Mouse (Mus musculus): ENCODE results near the gene Tsnaxip1.

The Tsnaxip1 gene

DNA sequence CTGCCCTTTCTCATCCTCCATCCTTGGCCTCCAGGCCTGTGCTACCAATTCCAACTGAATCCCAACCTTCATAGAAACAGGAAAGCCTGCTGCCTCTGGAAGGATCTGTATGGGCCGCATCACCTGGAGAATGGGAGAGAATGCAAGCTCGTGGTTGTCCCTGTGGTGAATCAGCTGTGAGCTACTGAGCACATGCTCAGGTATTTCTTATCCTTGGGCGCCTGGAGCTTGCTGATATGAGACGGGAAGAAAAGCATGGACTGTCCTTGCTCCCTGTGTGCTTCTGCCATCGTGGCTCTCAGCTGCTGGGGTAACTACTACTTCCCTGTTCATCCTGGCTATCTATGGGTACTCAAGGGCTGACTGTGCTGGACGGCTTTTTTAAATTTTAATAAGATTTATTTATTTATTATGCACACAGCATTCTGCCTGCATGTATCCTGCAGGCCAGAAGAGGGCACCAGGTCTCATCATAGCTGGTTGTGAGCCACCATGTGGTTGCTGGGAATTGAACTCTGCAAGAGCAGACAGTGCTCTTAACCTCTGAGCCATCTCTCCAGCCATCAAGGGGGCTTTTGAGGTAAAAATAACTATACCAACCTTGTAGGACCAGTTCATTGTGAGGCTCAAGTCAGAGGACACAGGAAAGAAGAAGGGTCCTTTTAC, 39.0 kb downstream of the Tsnaxip1 start:
- no peak for DNase-seq

- DNase-seq = no peak
Observed at GRCm38 (mm10) chr8:105874301-105874700, 46.8 kb downstream of the Tsnaxip1 start.

GRCm38 (mm10) chr8:105880754-105881520, 53.4 kb downstream of the Tsnaxip1 start, which contains the start of gene Edc4:
TSS of gene Edc4 (plus strand) at chr8:105880881.
- DNase-seq = peak; percentile 83 to 88

- no peak for DNase-seq
Observed at GRCm38 (mm10) chr8:105889756-105890465, 62.4 kb downstream of the Tsnaxip1 start.

DNA sequence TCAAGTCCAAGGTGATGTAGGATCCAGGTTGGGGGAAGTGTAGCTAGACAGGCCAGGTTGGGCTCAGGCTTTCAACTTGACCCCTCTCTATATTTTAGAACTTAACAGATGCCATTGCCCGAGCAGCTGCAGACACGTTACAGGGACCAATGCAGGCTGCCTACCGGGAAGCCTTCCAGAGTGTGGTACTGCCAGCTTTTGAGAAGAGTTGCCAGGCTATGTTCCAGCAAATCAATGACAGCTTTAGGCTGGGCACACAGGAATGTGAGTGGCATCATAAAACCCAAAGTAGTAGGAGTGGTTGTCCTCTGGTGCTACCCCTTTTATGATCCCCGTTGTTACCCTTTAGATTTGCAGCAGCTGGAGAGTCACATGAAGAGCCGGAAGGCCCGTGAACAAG, 63.3 kb downstream of the Tsnaxip1 start:
- DNase-seq = no peak

DNA sequence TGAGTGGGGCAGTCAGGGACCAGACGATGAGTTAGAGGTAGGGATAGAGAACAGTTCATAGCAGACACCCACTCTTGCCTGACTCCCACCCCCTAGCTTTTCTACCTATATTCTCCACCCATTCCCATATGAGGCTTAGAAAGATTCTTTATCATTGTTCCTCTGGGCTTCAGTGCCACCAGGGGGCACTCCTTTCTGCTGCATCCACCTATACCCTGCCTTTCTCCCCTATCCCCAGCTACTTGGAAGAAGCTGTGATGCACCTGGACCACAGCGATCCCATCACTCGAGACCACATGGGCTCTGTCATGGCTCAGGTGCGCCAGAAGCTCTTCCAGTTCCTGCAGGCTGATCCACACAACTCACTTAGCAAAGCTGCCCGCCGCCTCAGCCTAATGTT, 64.9 kb downstream of the Tsnaxip1 start:
- DNase-seq = peak; percentile 22 to 39

DNA sequence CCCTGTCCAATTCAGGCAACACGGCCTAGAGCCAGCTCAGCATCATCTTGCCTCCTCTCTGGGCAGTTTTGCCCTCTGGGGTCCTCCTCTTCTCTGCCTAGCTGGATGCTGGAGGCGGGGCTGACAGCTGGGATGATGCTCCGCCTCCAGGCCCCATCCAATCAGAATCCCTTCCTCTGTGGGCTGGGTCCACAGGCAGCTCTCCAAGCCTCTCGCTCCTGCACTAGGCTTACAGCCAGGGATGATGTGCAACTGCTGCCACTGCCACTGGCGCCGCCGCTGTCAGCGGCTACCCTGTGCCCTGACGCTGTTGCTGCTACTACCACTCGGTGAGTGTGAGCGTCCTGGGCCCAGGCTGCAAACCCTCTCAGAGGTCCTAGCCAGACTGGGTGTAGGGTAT, 65.8 kb downstream of the Tsnaxip1 start, which contains the start of gene Nrn1l:
Gene Nrn1l (plus strand): TSS at position 229 of the 400 bp plus-strand sequence.
- DNase-seq = peak in 1 of 2 experiments; percentile 41

All from thymus, postnatal 36 days (tissue).